Mouse (Mus musculus) forebrain, embryonic 15.5 days (tissue): Measurements from ENCODE around the gene Tmem219. TPM values are rescaled to one million over a fixed set of nuclear protein-coding genes. Genes with fewer than 3 reads are reported as not detected.
A peak's percentile ranks its signal among the peaks of the same experiment; 100 is the strongest.

Experiments
- ATAC-seq: fragments of 200-750 bp; cut with Nextera tagmentation; replicated peaks from 2 replicates; pipeline ENCODE4 v1.8.0; 2017; ENCODE audit warnings: mild to moderate bottlenecking, moderate TSS enrichment, moderate library complexity
- H3K27ac ChIP-seq: fragments of 300-500 bp; sonication (generic); replicated peaks from 2 replicates; pipeline ENCODE4 v1.5.1; 2015; ENCODE audit warnings: mild to moderate bottlenecking, inconsistent platforms
- H3K27me3 ChIP-seq: fragments of 300-500 bp; sonication (generic); 2 replicates; pipeline ENCODE4 v1.6.1; 2015; ENCODE audit warnings: inconsistent platforms
- H3K36me3 ChIP-seq: fragments of 300-500 bp; sonication (generic); 2 replicates; pipeline ENCODE4 v1.6.1; 2015; ENCODE audit warnings: mild to moderate bottlenecking, inconsistent platforms
- H3K4me1 ChIP-seq: fragments of 300-500 bp; sonication (generic); 2 replicates; pipeline ENCODE4 v1.6.1; 2015; ENCODE audit warnings: inconsistent platforms
- H3K4me2 ChIP-seq: fragments of 300-500 bp; sonication (generic); replicated peaks from 2 replicates; pipeline ENCODE4 v1.6.1; 2015; ENCODE audit warnings: mild to moderate bottlenecking, inconsistent platforms
- H3K4me3 ChIP-seq: fragments of 300-500 bp; sonication (generic); 2 replicates; pipeline ENCODE4 v1.5.1; 2015; ENCODE audit warnings: mild to moderate bottlenecking, inconsistent platforms
- H3K9ac ChIP-seq: fragments of 300-500 bp; sonication (generic); replicated peaks from 2 replicates; pipeline ENCODE4 v1.6.1; 2015; ENCODE audit warnings: mild to moderate bottlenecking, inconsistent platforms
- H3K9me3 ChIP-seq: fragments of 300-500 bp; sonication (generic); 2 replicates; pipeline ENCODE4 v1.6.1; 2016; ENCODE audit warnings: inconsistent platforms
- WGBS: fragments of 180-500 bp; shearing (Covaris S2); methylation state at CpG from one replicate; pipeline ENCODE4 v1.1.7; 2015; ENCODE audit warnings: mixed read lengths; 5-methylcytosine and 5-hydroxymethylcytosine counted together
- polyA plus RNA-seq: library from polyadenylated mRNA; unstranded; fragments of >200 nt; fragmentation: Nextera tagmentation; extraction: Ambion mirVana; gene quantifications from 2 replicates; pipeline ENCODE4 v1.2.1, GENCODE M21; 2015

Gene Tmem219
- polyA plus RNA-seq, 1 experiment from 2014 or later, result 36.2 TPM

DNA sequence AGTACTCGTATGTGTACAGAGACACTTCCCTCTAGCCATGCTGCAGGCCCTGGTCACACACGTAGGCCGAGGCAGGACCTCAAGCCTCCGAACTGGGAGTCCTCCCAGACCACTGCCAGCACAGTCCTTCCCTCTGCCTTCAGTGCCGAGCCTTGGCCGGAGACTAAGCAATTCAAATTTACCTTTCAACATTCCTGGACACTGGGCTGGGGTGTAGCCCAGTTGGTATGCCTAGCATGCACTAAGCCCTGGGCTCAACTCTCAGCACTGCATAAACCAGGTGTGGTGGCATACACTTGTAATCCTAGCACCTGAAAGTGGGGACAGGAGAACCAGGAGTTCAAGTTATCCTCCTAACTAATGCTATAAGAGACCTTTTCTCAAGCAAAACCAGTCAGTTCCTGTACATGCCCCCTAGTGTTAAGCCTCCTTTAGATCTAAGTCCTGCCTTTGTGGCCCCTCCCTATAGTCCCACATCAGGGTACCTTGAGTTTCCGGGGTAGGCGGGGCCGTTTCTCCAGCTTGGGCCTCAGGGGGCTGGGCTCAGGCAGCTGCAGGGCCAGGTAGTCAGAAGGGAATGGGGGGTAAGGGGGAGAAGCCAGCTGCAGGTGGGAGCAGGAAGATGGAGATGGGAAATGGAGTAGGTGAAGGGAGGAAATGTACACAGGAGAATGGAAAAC, 65.8 kb downstream of the Tmem219 start:
- no peak overlapping the region for H3K4me3 ChIP-seq
- 77% methylated on average over 9 of the region's 9 CpGs for WGBS
- H3K27ac ChIP-seq, result no peak overlapping the region
- no peak overlapping the region for H3K9ac ChIP-seq
- no peaks in the 10 kb centered on the region for H3K27me3 ChIP-seq
- H3K36me3 ChIP-seq, result peaks cover 55% of the 10 kb centered on the region
- H3K4me2 ChIP-seq, result no peak overlapping the region
- no peaks in the 10 kb centered on the region for H3K9me3 ChIP-seq
- peaks cover 9% of the 10 kb centered on the region for H3K4me1 ChIP-seq
- no peak for ATAC-seq

DNA sequence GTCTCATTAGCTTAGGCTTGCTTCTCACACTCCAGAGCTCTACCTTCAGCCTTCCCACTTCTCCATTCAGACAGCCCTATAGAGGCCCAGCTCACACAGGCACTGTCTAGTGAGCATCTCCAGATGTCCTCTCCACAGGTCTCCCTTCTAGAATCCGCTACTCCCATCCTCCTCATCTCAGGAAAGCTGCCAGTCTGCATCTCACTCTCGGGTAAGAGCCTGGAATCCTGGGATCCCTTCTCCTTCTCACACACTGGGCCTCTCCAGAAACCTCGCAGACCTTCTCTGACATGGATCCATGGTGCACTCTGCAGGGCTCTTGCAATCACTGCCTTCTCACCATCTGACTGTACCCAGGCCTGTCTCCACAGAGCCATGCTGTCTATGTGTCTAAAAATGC, 67.1 kb downstream of the Tmem219 start:
- Histone ChIP-seq H3K9me3 (no peaks in the 10 kb centered on the region), H3K4me2 (no peak overlapping the region), H3K4me1 (peaks cover under 1% of the 10 kb centered on the region), H3K27me3 (no peaks in the 10 kb centered on the region), H3K36me3 (peaks cover 58% of the 10 kb centered on the region), H3K4me3 (no peak overlapping the region), H3K9ac (no peak overlapping the region), H3K27ac (no peak overlapping the region)
- ATAC-seq, result no peak
- 65% methylated on average over 3 of the region's 3 CpGs for WGBS

DNA sequence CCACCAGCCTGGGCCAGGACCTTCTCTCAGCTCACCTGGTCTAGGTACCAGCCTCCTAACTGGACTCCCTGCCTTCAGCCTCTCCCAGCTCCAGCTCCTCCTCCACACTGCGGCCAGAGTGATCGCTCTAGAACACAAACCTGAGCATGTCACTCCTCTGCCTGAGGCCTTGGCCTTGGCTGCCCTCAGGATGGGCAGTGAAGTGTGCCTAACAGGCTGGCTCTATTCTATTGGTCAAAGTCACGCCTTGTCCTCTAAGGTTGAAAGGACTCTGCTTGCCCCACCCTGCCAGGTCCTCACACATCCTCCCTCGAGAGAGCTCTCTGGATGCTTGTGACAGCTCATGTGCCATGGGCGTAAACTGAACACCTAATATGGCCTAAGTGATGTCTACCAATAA, 69.3 kb downstream of the Tmem219 start:
- Histone ChIP-seq H3K9ac (no peak overlapping the region), H3K36me3 (peaks cover 52% of the 10 kb centered on the region), H3K4me2 (no peak overlapping the region), H3K4me1 (peaks cover 10% of the 10 kb centered on the region), H3K4me3 (no peak overlapping the region), H3K27ac (no peak overlapping the region), H3K9me3 (no peaks in the 10 kb centered on the region), H3K27me3 (peaks cover 4% of the 10 kb centered on the region; the same call in 1 of the 2 replicates)
- WGBS, result 82% methylated on average over 5 of the region's 5 CpGs
- no peak for ATAC-seq

DNA sequence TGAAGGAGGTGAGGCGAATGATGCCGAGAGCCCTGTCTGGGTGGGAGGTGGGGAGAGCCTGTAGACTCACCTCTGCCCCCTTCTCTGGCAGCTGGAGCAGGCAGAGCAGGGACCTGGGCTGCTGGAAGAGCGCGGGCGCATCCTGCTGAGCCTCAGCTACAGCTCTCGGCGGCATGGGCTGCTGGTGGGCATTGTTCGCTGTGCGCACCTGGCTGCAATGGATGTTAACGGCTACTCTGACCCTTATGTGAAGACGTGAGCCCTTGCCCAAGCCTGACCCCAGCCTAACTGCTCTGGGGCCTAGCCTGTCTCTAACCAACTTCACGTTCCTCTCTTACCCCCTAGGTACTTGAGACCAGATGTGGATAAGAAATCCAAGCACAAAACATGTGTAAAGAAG, 71.5 kb downstream of the Tmem219 start:
- WGBS, result 39% methylated on average over 12 of the region's 12 CpGs
- Histone ChIP-seq H3K9ac (no peak overlapping the region), H3K27me3 (peaks cover 4% of the 10 kb centered on the region; the same call in 1 of the 2 replicates), H3K4me3 (no peak overlapping the region), H3K4me2 (no peak overlapping the region), H3K27ac (no peak overlapping the region), H3K9me3 (no peaks in the 10 kb centered on the region), H3K36me3 (peaks cover 34% of the 10 kb centered on the region), H3K4me1 (peaks cover 23% of the 10 kb centered on the region)
- no peak for ATAC-seq

GRCm38 (mm10) chr7:126850161-126850560, 72.6 kb downstream of the Tmem219 start:
- no peak for ATAC-seq
- Histone ChIP-seq H3K9ac (no peak overlapping the region), H3K27ac (no peak overlapping the region), H3K4me2 (no peak overlapping the region), H3K27me3 (peaks cover 4% of the 10 kb centered on the region; the same call in 1 of the 2 replicates), H3K4me1 (peaks cover 23% of the 10 kb centered on the region), H3K9me3 (no peaks in the 10 kb centered on the region), H3K4me3 (no peak overlapping the region), H3K36me3 (peaks cover 31% of the 10 kb centered on the region)
- 89% methylated on average over 6 of the region's 6 CpGs for WGBS

- Histone ChIP-seq H3K27me3 (peaks cover 4% of the 10 kb centered on the region; the same call in 1 of the 2 replicates), H3K4me2 (peak overlapping the region; percentile 99), H3K9me3 (no peaks in the 10 kb centered on the region), H3K4me3 (peak overlapping the region; percentile 56), H3K4me1 (peaks cover 23% of the 10 kb centered on the region), H3K9ac (peak overlapping the region; percentile 64), H3K27ac (no peak overlapping the region; the same call in 1 of the 2 replicates), H3K36me3 (peaks cover 22% of the 10 kb centered on the region)
- 19% methylated on average over 10 of the region's 10 CpGs for WGBS
- peak; percentile 30; the same call in 1 of the 2 replicates for ATAC-seq
These were observed 73.9 kb downstream of the Tmem219 start for GRCm38 (mm10) chr7:126848794-126849193.

DNA sequence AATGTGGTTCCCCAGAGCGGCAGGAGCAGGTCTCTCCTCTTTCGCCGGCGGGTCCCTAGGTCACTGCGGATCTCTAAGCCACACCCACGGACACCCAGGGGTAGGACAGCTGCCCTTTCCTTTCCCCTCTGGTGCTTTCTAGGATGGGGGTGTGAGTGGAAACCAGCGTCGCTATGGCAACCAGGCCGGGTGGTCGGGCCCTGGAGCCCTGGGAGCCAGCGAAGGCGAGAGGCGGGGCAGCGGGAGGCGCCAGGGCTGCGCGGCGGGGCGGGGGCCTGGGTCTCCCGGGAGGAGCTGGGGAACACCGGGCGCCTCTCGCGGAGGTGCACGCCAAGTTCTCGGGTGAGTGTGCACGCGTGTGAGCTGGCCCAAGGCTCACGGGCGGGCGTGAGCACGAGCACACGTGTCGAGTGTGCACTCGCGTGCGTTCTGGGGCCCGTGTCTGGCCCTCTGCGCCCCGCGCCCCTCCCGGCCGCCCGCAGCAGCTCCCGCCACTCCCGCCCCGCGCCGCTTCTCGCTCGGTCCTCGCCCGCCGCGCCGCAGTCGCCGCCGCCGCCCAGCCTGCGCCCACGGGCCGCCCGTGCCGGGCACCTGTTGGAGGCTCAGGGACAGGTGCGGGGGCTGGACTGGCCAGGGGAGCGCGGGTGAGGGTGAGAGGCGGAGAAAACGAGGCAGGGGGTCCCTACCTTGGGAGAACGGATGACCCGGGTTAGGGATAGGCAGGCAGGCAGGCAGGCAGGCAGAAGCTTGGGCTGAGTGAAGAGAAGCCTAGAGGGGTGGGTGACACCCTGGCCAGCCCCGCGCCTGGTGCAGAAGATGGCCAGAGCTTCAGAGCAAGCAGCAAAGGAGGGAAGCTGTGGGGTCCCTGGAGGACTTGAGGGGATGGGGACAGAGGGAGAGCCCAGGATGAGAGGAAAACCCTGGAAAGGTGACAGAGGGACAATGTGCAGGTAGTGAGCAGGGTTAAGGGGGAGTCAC, 75.0 kb downstream of the Tmem219 start:
- Histone ChIP-seq H3K36me3 (peaks cover 12% of the 10 kb centered on the region), H3K27ac (no peak overlapping the region), H3K4me2 (peak overlapping the region; percentile 99), H3K9me3 (no peaks in the 10 kb centered on the region), H3K4me1 (peaks cover 23% of the 10 kb centered on the region), H3K27me3 (peaks cover 4% of the 10 kb centered on the region; the same call in 1 of the 2 replicates), H3K9ac (peak overlapping the region; percentile 64), H3K4me3 (peak overlapping the region; percentile 56)
- WGBS, result under 1% methylated on average over 46 of the region's 74 CpGs
- peak; percentile 51 for ATAC-seq

- H3K4me2 ChIP-seq, result peak within 1 kb of the TSS; percentile 99
- peaks cover 6% of the 10 kb centered on the region; the same call in 1 of the 2 replicates for H3K36me3 ChIP-seq
- WGBS, result 28% methylated on average over 4 of the region's 4 CpGs
- H3K9me3 ChIP-seq, result no peaks in the 10 kb centered on the region
- H3K9ac ChIP-seq, result peak within 1 kb of the TSS; percentile 64
- peaks cover 23% of the 10 kb centered on the region for H3K4me1 ChIP-seq
- ATAC-seq, result 0 out of 2 replicates have a peak, but pooled peaks have one; percentile 2
- peak within 1 kb of the TSS; percentile 56 for H3K4me3 ChIP-seq
- H3K27me3 ChIP-seq, result peaks cover 4% of the 10 kb centered on the region; the same call in 1 of the 2 replicates
- no peak within 1 kb of the TSS for H3K27ac ChIP-seq
These were observed 75.6 kb downstream of the Tmem219 start, which contains the start of gene Doc2a for GRCm38 (mm10) chr7:126847116-126847420. TSS of gene Doc2a (plus strand) at chr7:126847416.

- H3K4me1 ChIP-seq, result peaks cover 23% of the 10 kb centered on the region
- peaks cover 4% of the 10 kb centered on the region; the same call in 1 of the 2 replicates for H3K27me3 ChIP-seq
- no peak overlapping the region for H3K4me2 ChIP-seq
- WGBS, result 14% methylated on average over 2 of the region's 2 CpGs
- H3K36me3 ChIP-seq, result no peaks in the 10 kb centered on the region
- H3K4me3 ChIP-seq, result no peak overlapping the region
- H3K9me3 ChIP-seq, result no peaks in the 10 kb centered on the region
- no peak overlapping the region for H3K27ac ChIP-seq
- H3K9ac ChIP-seq, result no peak overlapping the region
- no peak for ATAC-seq
These were observed 77.2 kb downstream of the Tmem219 start for GRCm38 (mm10) chr7:126845516-126845915.

DNA sequence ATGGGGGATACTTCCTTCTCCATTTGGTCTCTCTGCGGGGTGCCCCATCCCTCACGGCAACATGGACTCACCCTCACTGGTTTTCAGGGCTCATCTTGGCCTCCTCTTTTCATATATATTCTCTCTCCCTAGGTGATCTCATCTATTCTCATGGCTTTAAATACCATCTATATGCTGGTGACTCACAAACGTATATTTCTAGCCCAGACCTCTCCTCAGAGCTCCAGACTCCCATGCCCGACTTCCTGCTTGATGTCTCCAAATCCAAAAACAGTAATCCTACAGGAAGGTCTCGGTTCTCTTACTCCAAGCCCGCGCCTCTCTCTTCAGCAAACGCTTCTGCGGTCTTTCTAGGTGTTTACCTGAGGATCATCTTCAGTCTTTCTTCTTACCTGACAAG, 79.4 kb downstream of the Tmem219 start:
- no peaks in the 10 kb centered on the region for H3K36me3 ChIP-seq
- H3K4me2 ChIP-seq, result no peak overlapping the region
- ATAC-seq, result no peak
- no peaks in the 10 kb centered on the region for H3K9me3 ChIP-seq
- no peak overlapping the region for H3K27ac ChIP-seq
- H3K9ac ChIP-seq, result no peak overlapping the region
- H3K4me3 ChIP-seq, result no peak overlapping the region
- H3K27me3 ChIP-seq, result no peaks in the 10 kb centered on the region; the same call in 1 of the 2 replicates
- 83% methylated on average over 9 of the region's 9 CpGs for WGBS
- H3K4me1 ChIP-seq, result peaks cover 11% of the 10 kb centered on the region
